Mouse (Mus musculus): Measurements from ENCODE around the gene Sema6d. TPM values are rescaled to one million over a fixed set of nuclear protein-coding genes. Genes with fewer than 3 reads are reported as not detected.

The Sema6d gene
- total RNA-seq, 2 experiments from 2014 or later, result 31.3 to 45.5 TPM

DNA sequence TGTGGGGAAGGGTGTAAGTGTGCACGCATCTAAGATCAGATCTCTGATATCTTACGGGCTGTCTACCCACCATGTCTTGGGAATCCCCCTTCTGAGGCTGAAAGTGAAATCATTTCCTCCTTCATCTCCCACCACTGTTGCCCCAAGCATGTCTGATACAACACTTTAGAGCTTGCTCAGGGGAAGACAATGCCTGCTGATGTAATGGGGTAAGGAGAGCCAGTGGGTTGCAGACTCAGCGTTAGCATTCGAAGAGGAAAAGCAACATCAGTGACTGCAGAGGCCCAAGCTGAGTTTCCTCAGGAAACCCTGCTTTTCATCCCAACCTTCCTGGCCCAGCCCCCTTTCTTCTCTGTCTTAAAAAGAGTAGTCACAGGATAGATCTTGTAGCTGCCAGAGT, 615.2 kb downstream of the Sema6d start:
- intact Hi-C loops (cut with DNase I), result loop anchor here (5.0 kb wide), 1 partner anchor 142 kb away; no protein-coding TSS in a partner anchor
- DNase-seq, result peak; percentile 35 to 39

DNA sequence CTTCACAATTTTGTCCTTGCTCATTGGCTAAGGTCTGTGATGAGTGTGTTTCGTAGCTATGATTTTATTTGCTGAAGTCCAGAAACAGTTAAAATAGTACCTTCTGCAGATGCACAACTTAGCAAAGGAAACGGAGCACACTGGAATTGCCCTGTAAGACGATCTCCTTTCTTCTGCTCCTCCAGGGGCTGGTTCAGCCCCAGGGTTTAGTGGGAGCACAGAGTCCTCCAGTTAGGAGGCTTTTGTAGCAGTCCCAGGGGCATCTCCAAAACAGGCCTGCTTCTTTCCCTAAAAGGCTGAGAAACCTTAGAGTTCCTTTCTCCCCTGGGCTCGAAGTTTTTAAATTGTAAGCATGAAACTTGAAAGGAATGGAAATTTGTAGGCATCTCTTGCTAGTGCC, 616.0 kb downstream of the Sema6d start:
- intact Hi-C loops (cut with DNase I), result loop anchor here (5.0 kb wide), 1 partner anchor 141 kb away; no protein-coding TSS in a partner anchor
- DNase-seq, result no peak

DNA sequence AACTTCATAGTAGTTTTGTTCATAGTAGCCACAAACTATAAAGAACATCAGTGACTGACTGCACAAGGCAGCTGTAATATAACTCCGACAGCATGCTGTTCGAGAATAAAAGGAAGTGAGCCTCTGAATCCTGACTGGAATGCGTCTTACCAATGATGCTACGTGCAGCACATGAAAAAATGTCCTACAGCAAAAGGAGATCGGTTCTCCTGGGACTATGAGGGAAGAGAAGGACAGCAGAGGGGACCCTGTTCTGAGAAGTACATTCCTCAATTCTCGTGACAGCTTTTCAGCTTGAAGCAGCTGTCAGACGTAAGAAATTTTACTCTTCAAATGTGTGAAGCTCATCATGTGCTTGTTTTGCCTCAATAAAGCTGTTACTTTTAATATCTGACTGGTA, 617.1 kb downstream of the Sema6d start:
- intact Hi-C loops (cut with DNase I), result loop anchor here (5.0 kb wide), 1 partner anchor 140 kb away; no protein-coding TSS in a partner anchor
- DNase-seq, result no peak
